Mouse (Mus musculus) CH12.LX (cell line): ENCODE results near the gene Cstb. TPM values are rescaled to one million over a fixed set of nuclear protein-coding genes. Genes with fewer than 3 reads are reported as not detected.

Source experiments
- DNase-seq: peaks from one replicate; pipeline ENCODE4 v3.0.0-alpha.2; 2013; ENCODE audit errors: extremely low read depth
- H3K27ac ChIP-seq: 2 replicates; pipeline ENCODE4 v1.5.1; 2012; ENCODE audit warnings: low read depth, mild to moderate bottlenecking, control low read depth, moderate library complexity; ENCODE audit not compliant: insufficient read depth
- H3K27me3 ChIP-seq: replicated peaks from 2 replicates; pipeline ENCODE3; 2012; ENCODE audit warnings: inconsistent platforms
- H3K36me3 ChIP-seq, 2 experiments: replicated peaks in 1 of 2; 2 replicates each; pipeline versions ENCODE3 to v1.6.1; 2012; ENCODE audit warnings: inconsistent platforms in 1 of 2, low read length in 1 of 2, mild to moderate bottlenecking in 1 of 2, mixed read lengths in 1 of 2, moderate library complexity in 1 of 2; ENCODE audit not compliant: control insufficient read depth in 1 of 2, insufficient read depth in 1 of 2
- H3K4me1 ChIP-seq, 2 experiments: 2 replicates each; pipeline ENCODE4 v1.6.1; 2012; ENCODE audit warnings: inconsistent platforms in 1 of 2, moderate library complexity in 1 of 2; ENCODE audit not compliant: insufficient read depth in 2 of 2, control insufficient read depth in 1 of 2
- H3K4me2 ChIP-seq: 2 replicates; pipeline ENCODE4 v1.6.1; 2012; ENCODE audit warnings: low read depth, mild to moderate bottlenecking, control low read depth; ENCODE audit not compliant: poor library complexity, insufficient read depth, severe bottlenecking
- H3K4me3 ChIP-seq, 3 experiments: fragments of 150-350 bp in 1 of 3; sonication (generic) in 1 of 3; replicated peaks in 1 of 3; 2 replicates each; pipeline versions ENCODE3 to v1.5.1; 2011 to 2012; ENCODE audit warnings: low read depth in 2 of 3, low read length in 2 of 3, mild to moderate bottlenecking in 2 of 3, moderate library complexity in 2 of 3, control low read depth in 1 of 3, improper control_type of control experiment in 1 of 3, inconsistent platforms in 1 of 3, mixed read lengths in 1 of 3; ENCODE audit not compliant: poor library complexity in 1 of 3
- H3K79me2 ChIP-seq: replicated peaks from 2 replicates; pipeline ENCODE4 v1.6.1; 2012; ENCODE audit warnings: mild to moderate bottlenecking, moderate library complexity; ENCODE audit not compliant: control insufficient read depth, poor library complexity, insufficient read depth, severe bottlenecking; ENCODE audit errors: extremely low read depth
- H3K9ac ChIP-seq: 2 replicates; pipeline ENCODE4 v1.6.1; 2012; ENCODE audit warnings: low read depth, mild to moderate bottlenecking, control low read depth, moderate library complexity; ENCODE audit not compliant: insufficient read depth
- H3K9me3 ChIP-seq: replicated peaks from 2 replicates; pipeline ENCODE3; 2012; ENCODE audit warnings: low read length, inconsistent platforms, mixed read lengths
- BHLHE40 ChIP-seq: IDR thresholded peaks from 2 replicates; pipeline ENCODE4 v1.6.1; 2011; ENCODE audit warnings: mild to moderate bottlenecking, low read depth, low read length, improper control_type of control experiment
- CTCF ChIP-seq, 2 experiments: IDR thresholded peaks in 1 of 2; conservative IDR thresholded peaks in 1 of 2; 2 replicates each; pipeline ENCODE4 v1.5.1; 2011 to 2012; ENCODE audit warnings: low read depth in 2 of 2, low read length in 2 of 2, improper control_type of control experiment in 1 of 2, inconsistent platforms in 1 of 2, mild to moderate bottlenecking in 1 of 2, moderate library complexity in 1 of 2
- ETS1 ChIP-seq: conservative IDR thresholded peaks from 2 replicates; pipeline ENCODE4 v1.6.1; 2012; ENCODE audit warnings: low read depth, mild to moderate bottlenecking, inconsistent platforms, low read length, improper control_type of control experiment, moderate library complexity
- IRF4 ChIP-seq: IDR thresholded peaks from 2 replicates; pipeline ENCODE4 v1.6.1; 2014; ENCODE audit warnings: low read depth, mild to moderate bottlenecking, inconsistent platforms, low read length, improper control_type of control experiment
- KAT2A ChIP-seq: IDR thresholded peaks from 2 replicates; pipeline ENCODE4 v1.6.1; 2012; ENCODE audit warnings: low read length, improper control_type of control experiment, inconsistent platforms; ENCODE audit not compliant: insufficient replicate concordance
- MAFK ChIP-seq: IDR thresholded peaks from 2 replicates; pipeline ENCODE4 v1.6.1; 2011; ENCODE audit warnings: low read length, improper control_type of control experiment; ENCODE audit not compliant: insufficient replicate concordance
- MEF2A ChIP-seq: IDR thresholded peaks from 2 replicates; pipeline ENCODE4 v1.6.1; 2014; ENCODE audit warnings: low read depth, mild to moderate bottlenecking, inconsistent platforms, low read length, improper control_type of control experiment, borderline replicate concordance
- PAX5 ChIP-seq: IDR thresholded peaks from 2 replicates; pipeline ENCODE4 v1.6.1; 2012; ENCODE audit warnings: low read length, inconsistent platforms, mixed read lengths
- RAD21 ChIP-seq: IDR thresholded peaks from 2 replicates; pipeline ENCODE4 v1.6.1; 2011; ENCODE audit warnings: low read depth, mild to moderate bottlenecking, low read length, improper control_type of control experiment, moderate library complexity
- TBP ChIP-seq: conservative IDR thresholded peaks from 2 replicates; pipeline ENCODE4 v1.6.1; 2011; ENCODE audit warnings: low read depth, low read length, improper control_type of control experiment
- ZMIZ1 ChIP-seq: IDR thresholded peaks from 2 replicates; pipeline ENCODE4 v1.6.1; 2012; ENCODE audit warnings: low read depth, mild to moderate bottlenecking, inconsistent platforms, low read length, improper control_type of control experiment
- dilution Hi-C: fragments of 300-500 bp; cut with MboI; formaldehyde crosslinking; loops from 2 replicates; pipeline ENCODE4 v1.14.3; 2020; ENCODE audit warnings: low sequenced_read_pairs; ENCODE audit not compliant: extremely low pct_unique_long_range_greater_than_20kb, extremely low pct_ligation_motif_present
- in situ Hi-C: fragments of 300-500 bp; cut with MboI; formaldehyde crosslinking; loops from 3 replicates; pipeline ENCODE4 v1.14.3; 2019; ENCODE audit warnings: low sequenced_read_pairs, low pct_ligation_motif_present, low pct_unique_long_range_greater_than_20kb, mixed read lengths
- polyA plus RNA-seq: library from polyadenylated mRNA; unstranded; fragments of >175 nt; gene quantifications from 2 replicates; pipeline ENCODE4 v1.2.1, GENCODE M21; 2012; ENCODE audit warnings: low read depth; ENCODE audit not compliant: insufficient read length
- total RNA-seq, 2 experiments: library from RNA; depleted of rRNA; stranded (reverse); fragments of 300-350 nt in 1 of 2; fragments of >200 nt in 1 of 2; gene quantifications; 2 replicates each; pipeline ENCODE4 v1.2.3; 2012 to 2014

Cstb gene
- total and polyA plus RNA-seq, 3 experiments = 139 to 226 (median 194) TPM

DNA sequence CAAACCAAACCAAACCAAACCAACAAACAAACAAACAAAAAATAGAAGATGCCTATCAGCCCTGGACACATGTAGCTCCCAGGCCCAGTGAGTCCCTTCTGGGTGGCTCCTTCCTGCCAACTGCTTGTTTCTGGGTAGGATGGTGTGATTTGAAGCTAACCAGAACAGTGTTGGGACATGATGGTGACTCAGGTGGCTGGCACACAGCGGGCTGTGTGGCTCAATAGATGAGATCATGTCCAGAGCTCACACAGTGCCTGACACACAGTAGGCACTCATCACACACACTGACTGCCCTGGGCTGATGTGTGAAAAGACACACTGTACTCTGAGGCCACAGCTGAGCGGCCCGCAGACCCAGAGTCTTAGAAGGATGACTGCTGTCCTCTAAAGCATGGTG is 20.7 kb downstream of the Cstb start:
- TF ChIP-seq MAFK = no peak
- TF ChIP-seq ZMIZ1 = no peak
- TF ChIP-seq ETS1 = no peak
- TF ChIP-seq RAD21 = no peak
- no peak for TF ChIP-seq IRF4
- TF ChIP-seq PAX5 = no peak
- no peak overlapping the region for H3K4me3 ChIP-seq
- no peak overlapping the region for H3K4me2 ChIP-seq
- no peak overlapping the region for H3K9ac ChIP-seq
- no peaks in the 10 kb centered on the region for H3K79me2 ChIP-seq
- peaks cover 0 to 11% of the 10 kb centered on the region in 2 experiments; a peak in 2 of 4 replicates for H3K4me1 ChIP-seq
- no peaks in the 10 kb centered on the region for H3K27me3 ChIP-seq
- no peak for DNase-seq
- dilution Hi-C loops (no loop called here), in situ Hi-C loops (no loop called here)
- H3K9me3 ChIP-seq = no peaks in the 10 kb centered on the region
- no peak overlapping the region for H3K27ac ChIP-seq
- H3K36me3 ChIP-seq = peaks cover 25 to 93% of the 10 kb centered on the region in 2 experiments

DNA sequence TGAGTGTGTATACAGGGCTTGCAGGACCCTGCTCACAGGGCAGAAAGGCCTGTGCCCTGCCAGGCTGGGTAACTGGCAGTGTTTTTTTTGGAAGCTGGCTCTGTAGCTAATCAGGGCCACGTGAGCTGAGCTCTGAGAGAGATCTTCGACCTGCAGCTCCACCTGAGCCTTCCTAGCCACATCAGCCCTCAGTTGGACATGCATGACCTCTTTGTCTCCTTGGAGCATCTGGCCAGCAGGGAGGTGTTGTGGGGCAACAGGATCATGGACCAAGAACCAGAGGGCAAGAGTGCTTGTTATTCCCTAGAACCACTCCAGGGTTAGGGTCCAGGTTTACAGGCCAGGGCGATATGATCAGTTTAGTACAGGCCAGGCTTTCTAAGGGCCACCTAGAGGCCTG is 21.9 kb downstream of the Cstb start:
- Histone ChIP-seq H3K27ac (no peak overlapping the region), H3K27me3 (no peaks in the 10 kb centered on the region), H3K4me3 (no peak overlapping the region), H3K9ac (no peak overlapping the region), H3K4me1 (peaks cover 0 to 11% of the 10 kb centered on the region in 2 experiments; a peak in 2 of 4 replicates), H3K79me2 (no peaks in the 10 kb centered on the region), H3K4me2 (no peak overlapping the region), H3K9me3 (no peaks in the 10 kb centered on the region), H3K36me3 (peaks cover 25 to 86% of the 10 kb centered on the region in 2 experiments)
- no peak for DNase-seq
- no peak for TF ChIP-seq RAD21
- TF ChIP-seq KAT2A = no peak
- TF ChIP-seq BHLHE40 = no peak
- TF ChIP-seq TBP = no peak
- in situ Hi-C loops = no loop called here
- dilution Hi-C loops = no loop called here

DNA sequence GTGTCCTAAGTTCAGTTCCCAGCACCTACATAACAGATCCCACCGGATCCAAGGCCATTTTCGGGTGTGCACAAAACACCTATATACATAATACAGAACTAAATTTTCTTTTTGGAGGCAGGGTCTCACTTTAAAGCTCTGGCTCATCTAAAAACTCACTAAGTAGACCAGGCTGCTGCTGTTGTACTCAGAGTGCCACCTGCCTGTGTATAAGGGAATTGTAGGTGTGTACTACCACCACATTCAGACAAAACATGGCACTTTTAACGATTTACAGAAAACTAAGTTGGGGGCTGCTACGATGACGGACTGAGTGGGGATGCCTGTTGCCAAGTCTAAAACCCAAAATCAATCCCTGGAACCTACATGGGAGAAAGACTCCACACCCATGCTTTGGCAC is 25.3 kb downstream of the Cstb start:
- H3K9me3 ChIP-seq = no peaks in the 10 kb centered on the region
- no peaks in the 10 kb centered on the region for H3K79me2 ChIP-seq
- peaks cover 19 to 60% of the 10 kb centered on the region in 2 experiments for H3K36me3 ChIP-seq
- dilution Hi-C loops (no loop called here), in situ Hi-C loops (no loop called here)
- no peaks in the 10 kb centered on the region for H3K27me3 ChIP-seq
- TF ChIP-seq RAD21 = peak; percentile 33
- TF ChIP-seq ETS1 = no peak
- TF ChIP-seq MAFK = no peak
- no peak for TF ChIP-seq MEF2A
- peak; percentile 36 to 49; a peak in 3 of 4 replicates for TF ChIP-seq CTCF (conservative IDR thresholded peaks at IDR 0.05 in 1 of 2, IDR thresholded peaks at IDR 0.05 in 1 of 2; ENCODE audit: low read depth in 2 of 2, low read length in 2 of 2)
- DNase-seq = no peak
- no peak overlapping the region for H3K4me2 ChIP-seq
- H3K4me3 ChIP-seq = no peak overlapping the region
- H3K9ac ChIP-seq = no peak overlapping the region
- no peak overlapping the region for H3K27ac ChIP-seq
- no peaks in the 10 kb centered on the region for H3K4me1 ChIP-seq
